Mouse (Mus musculus) left cerebral cortex, adult 11 months (tissue): ENCODE measurements at regions not wholly inside any gene's neighbourhood (a gene's known extent, or its start where the extent isn't known, plus 50 kb on each side); places are given as distances from the start of the nearest gene placed in this dataset.

Source experiments
- DNase-seq: peaks from one replicate; pipeline ENCODE4 v3.0.0; 2022; ENCODE audit warnings: low spot score

DNA sequence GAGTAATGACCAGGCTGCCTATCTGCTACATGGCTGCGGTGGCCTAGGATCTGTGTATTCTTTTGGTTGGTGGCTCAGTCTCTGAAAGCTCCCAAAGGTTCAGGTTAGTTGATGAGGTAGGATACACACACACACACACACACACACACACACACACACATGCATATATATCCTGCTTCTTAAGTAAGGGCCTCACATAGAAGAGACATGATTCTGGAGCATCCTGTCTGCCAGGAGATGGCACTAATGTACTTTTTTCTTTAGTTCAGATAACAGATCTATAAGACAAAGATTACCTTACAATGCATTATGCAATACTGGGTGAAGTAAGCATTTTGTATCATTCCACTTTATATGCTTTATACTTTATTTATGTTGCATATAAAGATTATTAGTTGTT lies 149.8 kb downstream of the Ankrd7 start:
- DNase-seq, result peak; percentile 10

DNA sequence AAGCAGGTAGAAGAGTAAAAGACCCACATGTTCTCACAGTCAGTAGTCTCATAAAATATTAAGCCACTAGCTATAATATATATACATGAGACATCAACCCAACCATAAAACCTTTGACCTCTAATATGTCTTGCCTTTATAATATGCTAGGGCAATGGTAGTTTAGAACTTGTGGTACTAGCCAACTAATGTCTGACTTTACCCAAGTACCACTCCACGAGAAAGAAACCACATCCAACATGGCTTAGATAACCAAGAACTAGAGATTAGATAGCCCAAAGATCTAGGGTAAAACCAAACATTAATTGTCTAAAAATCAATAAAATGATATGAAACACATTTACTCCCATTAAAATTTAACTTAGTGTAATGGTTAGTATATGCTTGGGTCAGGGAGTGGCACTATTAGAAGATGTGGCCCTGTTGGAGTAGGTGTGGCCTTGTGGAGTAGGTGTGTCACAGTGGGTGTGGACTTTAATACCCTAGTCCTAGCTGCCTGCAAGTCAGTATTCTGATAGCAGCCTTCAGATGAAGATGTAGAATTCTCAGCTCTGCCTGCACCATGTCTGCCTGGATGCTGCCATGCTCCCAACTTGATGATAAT lies 152.2 kb downstream of the Ankrd7 start:
- DNase-seq, result no peak

DNA sequence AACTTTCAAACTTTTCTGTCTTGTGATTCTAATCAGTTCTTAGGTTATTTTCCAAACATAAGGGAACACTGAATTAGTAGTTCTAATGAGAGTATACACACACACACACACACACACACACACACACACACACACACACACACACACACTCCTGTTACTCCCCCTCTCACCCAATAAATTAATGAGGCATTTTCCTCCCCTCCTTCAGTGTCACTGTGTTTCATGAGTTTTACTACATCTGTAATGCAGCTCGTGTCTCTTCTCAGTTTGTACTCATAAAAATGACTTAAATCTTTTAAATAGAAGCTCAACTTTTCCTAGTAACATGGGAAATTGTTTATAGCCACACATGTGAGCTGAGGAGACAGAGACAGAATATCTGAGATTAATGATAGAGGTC lies 168.2 kb downstream of the Ankrd7 start:
- DNase-seq, result no peak
